Mouse (Mus musculus): ENCODE data around the gene Dapk1.

Gene Dapk1

GRCm38 (mm10) chr13:60616036-60616435 lies 14.3 kb downstream of the Dapk1 start:
- DNase-seq: no peak

- DNase-seq: no peak
Observed at GRCm38 (mm10) chr13:60618287-60618686, 16.5 kb downstream of the Dapk1 start.

GRCm38 (mm10) chr13:60619723-60620122 lies 18.0 kb downstream of the Dapk1 start:
- no peak for DNase-seq

- no peak for DNase-seq
Observed at GRCm38 (mm10) chr13:60621411-60621965, 19.7 kb downstream of the Dapk1 start.

- DNase-seq: no peak
Observed at GRCm38 (mm10) chr13:60625581-60625980, 23.8 kb downstream of the Dapk1 start.

GRCm38 (mm10) chr13:60627843-60628656 lies 26.3 kb downstream of the Dapk1 start:
- no peak for DNase-seq

GRCm38 (mm10) chr13:60628657-60628950 lies 26.9 kb downstream of the Dapk1 start:
- no peak for DNase-seq

- DNase-seq: no peak
Observed at GRCm38 (mm10) chr13:60629419-60629818, 27.7 kb downstream of the Dapk1 start.

- no peak for DNase-seq
Observed at GRCm38 (mm10) chr13:60633945-60634344, 32.2 kb downstream of the Dapk1 start.

GRCm38 (mm10) chr13:60635636-60636035 lies 33.9 kb downstream of the Dapk1 start:
- DNase-seq: no peak

- no peak for DNase-seq
Observed at GRCm38 (mm10) chr13:60639482-60640055, 37.8 kb downstream of the Dapk1 start.

- no peak for DNase-seq
Observed at GRCm38 (mm10) chr13:60640420-60640819, 38.7 kb downstream of the Dapk1 start.

GRCm38 (mm10) chr13:60644457-60644889 lies 42.7 kb downstream of the Dapk1 start:
- DNase-seq: no peak

GRCm38 (mm10) chr13:60646791-60647190 lies 45.0 kb downstream of the Dapk1 start:
- DNase-seq: no peak

GRCm38 (mm10) chr13:60648350-60648749 lies 46.6 kb downstream of the Dapk1 start:
- no peak for DNase-seq

GRCm38 (mm10) chr13:60650000-60650399 lies 48.3 kb downstream of the Dapk1 start:
- no peak for DNase-seq

GRCm38 (mm10) chr13:60654017-60654565 lies 52.3 kb downstream of the Dapk1 start:
- DNase-seq: peak; percentile 4

- DNase-seq: no peak
Observed at GRCm38 (mm10) chr13:60655246-60655645, 53.5 kb downstream of the Dapk1 start.

GRCm38 (mm10) chr13:60659600-60659999 lies 57.9 kb downstream of the Dapk1 start:
- no peak for DNase-seq

- DNase-seq: peak; percentile 5
Observed at GRCm38 (mm10) chr13:60660056-60660455, 58.3 kb downstream of the Dapk1 start.

- no peak for DNase-seq
Observed at GRCm38 (mm10) chr13:60660711-60661261, 59.0 kb downstream of the Dapk1 start.

GRCm38 (mm10) chr13:60662493-60663177 lies 60.9 kb downstream of the Dapk1 start:
- no peak for DNase-seq

- DNase-seq: no peak
Observed at GRCm38 (mm10) chr13:60664058-60664457, 62.3 kb downstream of the Dapk1 start.

Measured in cerebellum, adult 11 months (tissue).